Mouse (Mus musculus) ES-CJ7 (cell line): ENCODE results near the gene Mcoln3.
A peak's percentile ranks its signal among the peaks of the same experiment; 100 is the strongest.

ENCODE experiments used
- DNase-seq: peaks from one replicate; pipeline ENCODE4 v3.0.0; 2011; ENCODE audit warnings: low read depth, low spot score

The Mcoln3 gene

GRCm38 (mm10) chr3:146174215-146174614, 57.0 kb downstream of the Mcoln3 start:
- no peak for DNase-seq

- DNase-seq, result no peak
Observed at GRCm38 (mm10) chr3:146177295-146177694, 60.0 kb downstream of the Mcoln3 start.

- peak; percentile 79 for DNase-seq
Observed at GRCm38 (mm10) chr3:146177748-146178582, 60.7 kb downstream of the Mcoln3 start.

GRCm38 (mm10) chr3:146180341-146180740, 63.1 kb downstream of the Mcoln3 start:
- peak; percentile 66 for DNase-seq

GRCm38 (mm10) chr3:146180986-146181385, 63.7 kb downstream of the Mcoln3 start:
- peak; percentile 64 for DNase-seq

- DNase-seq, result peak; percentile 77
Observed at GRCm38 (mm10) chr3:146184992-146185657, 67.9 kb downstream of the Mcoln3 start.

- DNase-seq, result no peak
Observed at GRCm38 (mm10) chr3:146186033-146186432, 68.8 kb downstream of the Mcoln3 start.

GRCm38 (mm10) chr3:146189933-146190332, 72.7 kb downstream of the Mcoln3 start:
- peak; percentile 63 for DNase-seq
